Mouse (Mus musculus) liver, adult 2 months (tissue): ENCODE measurements around the gene Card11. TPM values are rescaled to one million over a fixed set of nuclear protein-coding genes. Genes with fewer than 3 reads are reported as not detected.

Source experiments
- DNase-seq: peaks from one replicate; pipeline ENCODE4 v3.0.0-alpha.2; 2011; ENCODE audit warnings: low read depth, low spot score; ENCODE audit errors: extremely low read depth
- H3K27ac ChIP-seq: fragments of 200-500 bp; replicated peaks from 2 replicates; pipeline ENCODE4 v1.5.1; 2012; ENCODE audit warnings: low read depth, mild to moderate bottlenecking, control low read depth, inconsistent platforms, low read length; ENCODE audit not compliant: insufficient read depth
- H3K27me3 ChIP-seq: fragments of 200-500 bp; 2 replicates; pipeline ENCODE4 v1.6.1; 2012; ENCODE audit warnings: mild to moderate bottlenecking, moderate library complexity, low read length, inconsistent platforms; ENCODE audit not compliant: control insufficient read depth, insufficient read depth
- H3K36me3 ChIP-seq: fragments of 200-500 bp; 2 replicates; pipeline ENCODE4 v1.6.1; 2012; ENCODE audit warnings: low read length, inconsistent platforms; ENCODE audit not compliant: control insufficient read depth, insufficient read depth
- H3K4me1 ChIP-seq: fragments of 200-500 bp; 2 replicates; pipeline ENCODE4 v1.6.1; 2011; ENCODE audit warnings: low read length; ENCODE audit not compliant: control insufficient read depth, insufficient read depth
- H3K4me3 ChIP-seq: fragments of 200-500 bp; 2 replicates; pipeline ENCODE4 v1.5.1; 2011; ENCODE audit warnings: low read depth, mild to moderate bottlenecking, control low read depth, low read length, moderate library complexity; ENCODE audit not compliant: insufficient read depth
- H3K79me2 ChIP-seq: fragments of 200-500 bp; 2 replicates; pipeline ENCODE4 v1.6.1; 2012; ENCODE audit warnings: inconsistent platforms, mild to moderate bottlenecking, low read length, moderate library complexity; ENCODE audit not compliant: control insufficient read depth, insufficient read depth
- H3K9ac ChIP-seq: fragments of 200-500 bp; 2 replicates; pipeline ENCODE4 v1.6.1; 2012; ENCODE audit warnings: low read depth, mild to moderate bottlenecking, control low read depth, inconsistent platforms, low read length
- CTCF ChIP-seq: fragments of 200-500 bp; IDR thresholded peaks from 2 replicates; pipeline ENCODE4 v1.5.1; 2011; ENCODE audit warnings: low read depth, low read length, control low read depth
- POLR2A ChIP-seq: fragments of 200-500 bp; IDR thresholded peaks from 2 replicates; pipeline ENCODE4 v1.6.1; 2011; ENCODE audit warnings: low read length, control low read depth; ENCODE audit not compliant: insufficient read depth; ENCODE audit errors: extremely low read depth
- WGBS: fragments of 180-500 bp; shearing (Covaris S2); methylation state at CpG from one replicate; pipeline ENCODE4 v1.1.7; 2018; 5-methylcytosine and 5-hydroxymethylcytosine counted together
- polyA plus RNA-seq: library from polyadenylated mRNA; depleted of rRNA; stranded (reverse); fragments of >200 nt; gene quantifications from 2 replicates; pipeline ENCODE4 v1.2.3, GENCODE M21; 2012
- total RNA-seq: library from RNA; depleted of rRNA; stranded (reverse); fragments of >200 nt; gene quantifications from 2 replicates; pipeline ENCODE4 v1.2.3, GENCODE M21; 2014

The Card11 gene
- total and polyA plus RNA-seq, 2 experiments, result 0.09 to 0.71 TPM

- no peak overlapping the region for H3K9ac ChIP-seq
- H3K4me3 ChIP-seq, result no peak overlapping the region
- DNase-seq, result no peak
- no peak for TF ChIP-seq CTCF
- TF ChIP-seq POLR2A, result no peak
- no peaks in the 10 kb centered on the region for H3K79me2 ChIP-seq
- no peaks in the 10 kb centered on the region for H3K36me3 ChIP-seq
- H3K27ac ChIP-seq, result no peak overlapping the region
- no peaks in the 10 kb centered on the region for H3K4me1 ChIP-seq
- no peaks in the 10 kb centered on the region for H3K27me3 ChIP-seq
- 63% methylated on average over 14 of the region's 14 CpGs for WGBS
These were observed 110.3 kb downstream of the Card11 start for GRCm38 (mm10) chr5:140890050-140890449.

- Histone ChIP-seq H3K9ac (no peak overlapping the region), H3K4me3 (no peak overlapping the region), H3K27me3 (no peaks in the 10 kb centered on the region), H3K36me3 (no peaks in the 10 kb centered on the region), H3K4me1 (no peaks in the 10 kb centered on the region), H3K27ac (no peak overlapping the region), H3K79me2 (no peaks in the 10 kb centered on the region)
- TF ChIP-seq CTCF (peak; percentile 67), POLR2A (no peak)
- DNase-seq, result peak; percentile 2
- 43% methylated on average over 8 of the region's 8 CpGs for WGBS
These were observed 110.8 kb downstream of the Card11 start for GRCm38 (mm10) chr5:140889539-140889938.

GRCm38 (mm10) chr5:140887871-140888270 lies 112.5 kb downstream of the Card11 start:
- Histone ChIP-seq H3K27me3 (no peaks in the 10 kb centered on the region), H3K4me3 (no peak overlapping the region), H3K36me3 (no peaks in the 10 kb centered on the region), H3K4me1 (no peaks in the 10 kb centered on the region), H3K27ac (no peak overlapping the region), H3K9ac (no peak overlapping the region), H3K79me2 (no peaks in the 10 kb centered on the region)
- TF ChIP-seq POLR2A (no peak), CTCF (no peak)
- 62% methylated on average over 8 of the region's 8 CpGs for WGBS
- DNase-seq, result no peak

GRCm38 (mm10) chr5:140884966-140885365 lies 115.4 kb downstream of the Card11 start:
- DNase-seq, result no peak
- H3K9ac ChIP-seq, result no peak overlapping the region
- 59% methylated on average over 13 of the region's 13 CpGs for WGBS
- H3K4me1 ChIP-seq, result no peaks in the 10 kb centered on the region
- no peak for TF ChIP-seq POLR2A
- no peak for TF ChIP-seq CTCF
- no peaks in the 10 kb centered on the region for H3K79me2 ChIP-seq
- no peak overlapping the region for H3K4me3 ChIP-seq
- H3K36me3 ChIP-seq, result no peaks in the 10 kb centered on the region
- H3K27ac ChIP-seq, result no peak overlapping the region
- H3K27me3 ChIP-seq, result no peaks in the 10 kb centered on the region

GRCm38 (mm10) chr5:140882391-140882790 lies 118.0 kb downstream of the Card11 start:
- Histone ChIP-seq H3K27me3 (no peaks in the 10 kb centered on the region), H3K27ac (no peak overlapping the region), H3K4me3 (no peak overlapping the region), H3K36me3 (no peaks in the 10 kb centered on the region), H3K79me2 (no peaks in the 10 kb centered on the region), H3K4me1 (no peaks in the 10 kb centered on the region), H3K9ac (no peak overlapping the region)
- TF ChIP-seq CTCF (no peak), POLR2A (no peak)
- no peak for DNase-seq
- WGBS, result 83% methylated on average over 4 of the region's 4 CpGs

GRCm38 (mm10) chr5:140880151-140880550 lies 120.2 kb downstream of the Card11 start:
- H3K9ac ChIP-seq, result no peak overlapping the region
- H3K27ac ChIP-seq, result no peak overlapping the region
- no peaks in the 10 kb centered on the region for H3K27me3 ChIP-seq
- no peak for TF ChIP-seq POLR2A
- TF ChIP-seq CTCF, result no peak
- no peaks in the 10 kb centered on the region for H3K79me2 ChIP-seq
- H3K4me3 ChIP-seq, result no peak overlapping the region
- DNase-seq, result no peak
- H3K36me3 ChIP-seq, result no peaks in the 10 kb centered on the region
- WGBS, result 77% methylated on average over 10 of the region's 10 CpGs
- no peaks in the 10 kb centered on the region for H3K4me1 ChIP-seq
